Mouse (Mus musculus) kidney, adult 2 months (tissue): ENCODE results near the gene Apob. TPM values are rescaled to one million over a fixed set of nuclear protein-coding genes. Genes with fewer than 3 reads are reported as not detected.
"Not testable (repeated sequence)": the region's sequence is repeated elsewhere in the genome, so short reads cannot be mapped to it uniquely, and the experiment has no call there.

ENCODE experiments used
- DNase-seq: peaks from one replicate; pipeline ENCODE4 v3.0.0; 2021
- H3K27ac ChIP-seq: fragments of 200-500 bp; 2 replicates; pipeline ENCODE4 v1.5.1; 2012; ENCODE audit warnings: low read depth, low read length, control low read depth, inconsistent platforms; ENCODE audit not compliant: insufficient read depth
- H3K27me3 ChIP-seq: fragments of 200-500 bp; replicated peaks from 2 replicates; pipeline ENCODE4 v1.6.1; 2012; ENCODE audit warnings: mild to moderate bottlenecking, moderate library complexity, low read length, inconsistent platforms; ENCODE audit not compliant: control insufficient read depth, insufficient read depth
- H3K36me3 ChIP-seq: fragments of 200-500 bp; 2 replicates; pipeline ENCODE4 v1.6.1; 2012; ENCODE audit warnings: mild to moderate bottlenecking, moderate library complexity, low read length, inconsistent platforms; ENCODE audit not compliant: control insufficient read depth, insufficient read depth
- H3K4me1 ChIP-seq: fragments of 200-500 bp; 2 replicates; pipeline ENCODE4 v1.6.1; 2011; ENCODE audit warnings: low read length; ENCODE audit not compliant: control insufficient read depth, insufficient read depth
- H3K4me3 ChIP-seq: fragments of 200-500 bp; 2 replicates; pipeline ENCODE4 v1.5.1; 2011; ENCODE audit warnings: mild to moderate bottlenecking, low read depth, low read length, control low read depth; ENCODE audit not compliant: insufficient read depth
- CTCF ChIP-seq: fragments of 200-500 bp; conservative IDR thresholded peaks from 2 replicates; pipeline ENCODE4 v1.5.1; 2011; ENCODE audit warnings: low read depth, mild to moderate bottlenecking, control low read depth, low read length, moderate library complexity, mixed read lengths; ENCODE audit not compliant: insufficient read depth, insufficient read length
- POLR2A ChIP-seq: fragments of 200-500 bp; IDR thresholded peaks from one replicate; pipeline ENCODE4 v1.6.1; 2011; ENCODE audit warnings: low read depth, low read length, control low read depth
- WGBS: fragments of 180-500 bp; shearing (Covaris S2); methylation state at CpG from one replicate; pipeline ENCODE4 v1.1.7; 2018; 5-methylcytosine and 5-hydroxymethylcytosine counted together
- polyA plus RNA-seq: library from polyadenylated mRNA; depleted of rRNA; stranded (reverse); fragments of >200 nt; gene quantifications from 2 replicates; pipeline ENCODE4 v1.2.3, GENCODE M21; 2012

The Apob gene
- polyA plus RNA-seq, 1 experiment, result 27.3 TPM

GRCm38 (mm10) chr12:7990804-7991203 lies 13.4 kb downstream of the Apob start:
- H3K27ac ChIP-seq, result no peak overlapping the region
- DNase-seq, result peak; percentile 46
- TF ChIP-seq POLR2A (no peak), CTCF (peak; percentile 24; the same call in 1 of the 2 replicates)
- no peaks in the 10 kb centered on the region for H3K27me3 ChIP-seq
- H3K4me1 ChIP-seq, result no peaks in the 10 kb centered on the region
- H3K36me3 ChIP-seq, result no peaks in the 10 kb centered on the region
- no peak overlapping the region for H3K4me3 ChIP-seq
- 6% methylated on average over 3 of the region's 3 CpGs for WGBS

GRCm38 (mm10) chr12:7991570-7991969 lies 14.1 kb downstream of the Apob start:
- no peak overlapping the region for H3K27ac ChIP-seq
- no peaks in the 10 kb centered on the region for H3K36me3 ChIP-seq
- 23% methylated on average over 1 of the region's 1 CpGs for WGBS
- H3K27me3 ChIP-seq, result no peaks in the 10 kb centered on the region
- TF ChIP-seq POLR2A (no peak), CTCF (no peak)
- DNase-seq, result no peak
- H3K4me1 ChIP-seq, result no peaks in the 10 kb centered on the region
- H3K4me3 ChIP-seq, result no peak overlapping the region

- TF ChIP-seq CTCF (no peak), POLR2A (no peak)
- 40% methylated on average over 1 of the region's 1 CpGs for WGBS
Observed at GRCm38 (mm10) chr12:8020931-8021330, 43.5 kb downstream of the Apob start.

GRCm38 (mm10) chr12:8029520-8029919 lies 52.1 kb downstream of the Apob start:
- Histone ChIP-seq H3K27me3 (no peaks in the 10 kb centered on the region), H3K27ac (no peak overlapping the region), H3K36me3 (no peaks in the 10 kb centered on the region), H3K4me1 (no peaks in the 10 kb centered on the region), H3K4me3 (no peak overlapping the region)
- no peak for DNase-seq
- 90% methylated on average over 7 of the region's 7 CpGs for WGBS
- no peak for TF ChIP-seq CTCF
- no peak for TF ChIP-seq POLR2A

More at GRCm38 (mm10) chr12:8020931-8021330, 43.5 kb downstream of the Apob start:
- no peak overlapping the region for H3K27ac ChIP-seq
- H3K4me1 ChIP-seq, result no peaks in the 10 kb centered on the region
- H3K27me3 ChIP-seq, result no peaks in the 10 kb centered on the region
- no peaks in the 10 kb centered on the region for H3K36me3 ChIP-seq
- DNase-seq, result no peak
- no peak overlapping the region for H3K4me3 ChIP-seq

- 33% methylated on average over 2 of the region's 2 CpGs for WGBS
- H3K4me1 ChIP-seq, result no peaks in the 10 kb centered on the region
- no peak for TF ChIP-seq CTCF
- TF ChIP-seq POLR2A, result no peak
- H3K4me3 ChIP-seq, result no peak overlapping the region
- peak; percentile 12 for DNase-seq
- no peaks in the 10 kb centered on the region for H3K27me3 ChIP-seq
- H3K27ac ChIP-seq, result no peak overlapping the region
- H3K36me3 ChIP-seq, result no peaks in the 10 kb centered on the region
Observed at GRCm38 (mm10) chr12:8030057-8030456, 52.6 kb downstream of the Apob start.

- not testable (repeated sequence) for H3K36me3 ChIP-seq, H3K27ac ChIP-seq, H3K4me3 ChIP-seq, DNase-seq, H3K27me3 ChIP-seq, H3K4me1 ChIP-seq
- 91% methylated on average over 1 of the region's 1 CpGs for WGBS
Observed at GRCm38 (mm10) chr12:8031169-8031568, 53.7 kb downstream of the Apob start.

GRCm38 (mm10) chr12:8031595-8032358 lies 54.3 kb downstream of the Apob start:
- H3K4me1 ChIP-seq, result no peaks in the 10 kb centered on the region
- H3K4me3 ChIP-seq, result no peak overlapping the region
- no peaks in the 10 kb centered on the region for H3K27me3 ChIP-seq
- no peak for DNase-seq
- WGBS, result 38% methylated on average over 14 of the region's 14 CpGs
- H3K36me3 ChIP-seq, result no peaks in the 10 kb centered on the region
- TF ChIP-seq POLR2A (no peak), CTCF (no peak)
- H3K27ac ChIP-seq, result no peak overlapping the region
